Mouse (Mus musculus): ENCODE results near the gene Slc30a10.

- no peak for TF ChIP-seq EP300 (IDR thresholded peaks at IDR 0.05)
- no peak for TF ChIP-seq CTCF (IDR thresholded peaks at IDR 0.05)
These were observed 3.6 kb upstream of the Slc30a10 start for GRCm38 (mm10) chr1:185451077-185451476.
